Mouse (Mus musculus): ENCODE results near the gene Prkn. TPM values are rescaled to one million over a fixed set of nuclear protein-coding genes. Genes with fewer than 3 reads are reported as not detected.

The Prkn gene
- total RNA-seq, 2 experiments from 2014 or later = 1.3 TPM; not detected in 1

- ATAC-seq (replicated peaks; ENCODE audit: low FRiP score, poor library complexity, severe bottlenecking) = no peak
These were observed 1079.4 kb downstream of the Prkn start for GRCm38 (mm10) chr17:11919581-11919980.

GRCm38 (mm10) chr17:11921026-11921425 is 1080.8 kb downstream of the Prkn start:
- ATAC-seq (replicated peaks; ENCODE audit: low FRiP score, poor library complexity, severe bottlenecking) = no peak

GRCm38 (mm10) chr17:11923989-11924388 is 1083.8 kb downstream of the Prkn start:
- no peak for ATAC-seq (replicated peaks; ENCODE audit: low FRiP score, poor library complexity, severe bottlenecking)

- no peak for ATAC-seq (replicated peaks; ENCODE audit: low FRiP score, poor library complexity, severe bottlenecking)
These were observed 1086.7 kb downstream of the Prkn start for GRCm38 (mm10) chr17:11926865-11927386.

GRCm38 (mm10) chr17:11931641-11932040 is 1091.5 kb downstream of the Prkn start:
- no peak for ATAC-seq (replicated peaks; ENCODE audit: low FRiP score, poor library complexity, severe bottlenecking)

- ATAC-seq (replicated peaks; ENCODE audit: low FRiP score, poor library complexity, severe bottlenecking) = no peak
These were observed 1093.6 kb downstream of the Prkn start for GRCm38 (mm10) chr17:11933737-11934136.

GRCm38 (mm10) chr17:11947436-11947835 is 1107.3 kb downstream of the Prkn start:
- ATAC-seq (replicated peaks; ENCODE audit: low FRiP score, poor library complexity, severe bottlenecking) = no peak

GRCm38 (mm10) chr17:11949551-11950197 is 1109.5 kb downstream of the Prkn start:
- no peak for ATAC-seq (replicated peaks; ENCODE audit: low FRiP score, poor library complexity, severe bottlenecking)

GRCm38 (mm10) chr17:11950198-11950594 is 1110.0 kb downstream of the Prkn start:
- ATAC-seq (replicated peaks; ENCODE audit: low FRiP score, poor library complexity, severe bottlenecking) = no peak

- ATAC-seq (replicated peaks; ENCODE audit: low FRiP score, poor library complexity, severe bottlenecking) = no peak
These were observed 1115.1 kb downstream of the Prkn start for GRCm38 (mm10) chr17:11955317-11955716.

- ATAC-seq (replicated peaks; ENCODE audit: low FRiP score, poor library complexity, severe bottlenecking) = no peak
These were observed 1120.3 kb downstream of the Prkn start for GRCm38 (mm10) chr17:11960492-11960891.

- ATAC-seq (replicated peaks; ENCODE audit: low FRiP score, poor library complexity, severe bottlenecking) = no peak
These were observed 1122.6 kb downstream of the Prkn start for GRCm38 (mm10) chr17:11962808-11963207.

- no peak for ATAC-seq (replicated peaks; ENCODE audit: low FRiP score, poor library complexity, severe bottlenecking)
These were observed 1130.0 kb downstream of the Prkn start for GRCm38 (mm10) chr17:11970160-11970559.

GRCm38 (mm10) chr17:11972550-11972949 is 1132.4 kb downstream of the Prkn start:
- ATAC-seq (replicated peaks; ENCODE audit: low FRiP score, poor library complexity, severe bottlenecking) = no peak

GRCm38 (mm10) chr17:11972969-11973787 is 1133.0 kb downstream of the Prkn start:
- no peak for ATAC-seq (replicated peaks; ENCODE audit: low FRiP score, poor library complexity, severe bottlenecking)

GRCm38 (mm10) chr17:11975062-11975607 is 1135.0 kb downstream of the Prkn start:
- no peak for ATAC-seq (replicated peaks; ENCODE audit: low FRiP score, poor library complexity, severe bottlenecking)

GRCm38 (mm10) chr17:11978260-11978821 is 1138.2 kb downstream of the Prkn start:
- no peak for ATAC-seq (replicated peaks; ENCODE audit: low FRiP score, poor library complexity, severe bottlenecking)

- ATAC-seq (replicated peaks; ENCODE audit: low FRiP score, poor library complexity, severe bottlenecking) = no peak
These were observed 1141.5 kb downstream of the Prkn start for GRCm38 (mm10) chr17:11981666-11982065.

GRCm38 (mm10) chr17:11988110-11988837 is 1148.1 kb downstream of the Prkn start:
- no peak for ATAC-seq (replicated peaks; ENCODE audit: low FRiP score, poor library complexity, severe bottlenecking)

GRCm38 (mm10) chr17:11989296-11989695 is 1149.1 kb downstream of the Prkn start:
- no peak for ATAC-seq (replicated peaks; ENCODE audit: low FRiP score, poor library complexity, severe bottlenecking)

All from erythroid progenitor cell, adult 5-6 weeks (primary cell).